Mouse (Mus musculus) C2C12 (cell line): ENCODE measurements around the gene Rassf1. TPM values are rescaled to one million over a fixed set of nuclear protein-coding genes. Genes with fewer than 3 reads are reported as not detected.

Experiments
- H3K27me3 ChIP-seq: one replicate; pipeline ENCODE4 v1.6.1; 2011; ENCODE audit not compliant: control insufficient read depth, insufficient read depth, insufficient read length
- H3K36me3 ChIP-seq: one replicate; pipeline ENCODE4 v1.6.1; 2011; ENCODE audit not compliant: control insufficient read depth, insufficient read depth
- H3K4me3 ChIP-seq: one replicate; pipeline ENCODE4 v1.5.1; 2011; ENCODE audit warnings: mild to moderate bottlenecking, control low read depth; ENCODE audit not compliant: poor library complexity, insufficient read depth, severe bottlenecking
- H3K79me2 ChIP-seq: one replicate; pipeline ENCODE4 v1.6.1; 2011; ENCODE audit not compliant: control insufficient read depth, insufficient read depth
- H3K79me3 ChIP-seq: one replicate; pipeline ENCODE4 v1.6.1; 2011; ENCODE audit warnings: low read depth, control low read depth
- H3ac ChIP-seq: one replicate; pipeline ENCODE3; 2011; ENCODE audit warnings: low read depth; ENCODE audit not compliant: control insufficient read depth, insufficient read length
- CEBPB ChIP-seq: IDR thresholded peaks from one replicate; pipeline ENCODE4 v1.6.1; 2011; ENCODE audit warnings: low read depth, mild to moderate bottlenecking, control low read depth, moderate library complexity
- CTCF ChIP-seq: IDR thresholded peaks from one replicate; pipeline ENCODE4 v1.5.1; 2011; ENCODE audit not compliant: control insufficient read depth, insufficient read depth, insufficient read length
- FOSL1 ChIP-seq: IDR thresholded peaks from one replicate; pipeline ENCODE4 v1.8.0; 2011; ENCODE audit warnings: mild to moderate bottlenecking, low read length; ENCODE audit not compliant: poor library complexity, insufficient read depth, severe bottlenecking
- MAX ChIP-seq: IDR thresholded peaks from one replicate; pipeline ENCODE4 v1.6.1; 2011; ENCODE audit warnings: mild to moderate bottlenecking, control low read depth
- MYOD1 ChIP-seq: IDR thresholded peaks from one replicate; pipeline ENCODE4 v1.6.1; 2011; ENCODE audit warnings: low read depth; ENCODE audit not compliant: control insufficient read depth, insufficient read length
- MYOG ChIP-seq: IDR thresholded peaks from one replicate; pipeline ENCODE4 v1.6.1; 2011; ENCODE audit not compliant: control insufficient read depth, insufficient read length; ENCODE audit errors: extremely low read depth
- USF1 ChIP-seq: IDR thresholded peaks from one replicate; pipeline ENCODE4 v1.6.1; 2011; ENCODE audit warnings: low read depth, mild to moderate bottlenecking, control low read depth, moderate library complexity
- polyA plus RNA-seq: library from polyadenylated mRNA; unstranded; fragments of >200 nt; fragmentation: generic; extraction: Trizol; gene quantifications from one replicate; pipeline ENCODE4 v1.2.1, GENCODE M21; 2012; ENCODE audit warnings: missing spikeins

Gene Rassf1
- polyA plus RNA-seq, 1 experiment, result 89.7 TPM

DNA sequence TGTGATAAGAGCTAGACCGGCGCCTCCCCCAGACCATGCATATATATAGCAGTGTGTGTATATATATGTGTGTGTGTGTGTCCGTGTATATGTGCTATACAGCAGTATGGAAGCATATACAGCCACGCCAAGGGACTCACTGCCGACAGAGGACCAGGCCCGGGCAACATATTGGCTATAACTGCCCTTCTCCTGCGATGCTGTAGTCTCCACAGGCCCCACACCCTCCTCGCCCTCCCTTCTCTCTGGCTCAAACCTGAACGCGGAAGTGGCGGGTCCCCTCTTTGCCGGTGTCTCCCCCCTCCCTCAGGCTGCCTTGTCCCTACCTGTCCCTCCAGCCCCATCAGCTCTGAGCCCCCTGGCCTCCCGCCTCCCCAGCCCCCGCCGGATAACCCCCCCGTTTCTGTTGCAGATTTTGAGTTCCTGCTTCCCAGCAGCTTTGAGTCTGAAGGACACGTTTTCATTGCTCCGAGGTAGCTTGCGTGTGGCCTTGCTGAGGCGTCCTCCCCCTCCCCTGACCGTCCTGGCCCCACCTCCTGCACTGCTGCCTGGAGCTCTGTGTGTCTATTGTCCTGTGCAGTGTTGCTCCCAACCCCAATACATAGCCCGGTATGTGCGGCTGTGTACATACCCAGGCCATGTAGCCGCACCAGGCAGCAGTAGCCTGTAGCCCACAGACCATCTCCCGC is 29.5 kb upstream of the Rassf1 start:
- no peak overlapping the region for H3ac ChIP-seq
- H3K27me3 ChIP-seq, result peaks cover 84% of the 10 kb centered on the region
- H3K4me3 ChIP-seq, result no peak overlapping the region

GRCm38 (mm10) chr9:107522400-107522711 is 29.0 kb upstream of the Rassf1 start:
- no peak for TF ChIP-seq MAX
- no peak for TF ChIP-seq CTCF
- TF ChIP-seq FOSL1, result no peak
- TF ChIP-seq CEBPB, result no peak
- no peak for TF ChIP-seq MYOG
- no peak for TF ChIP-seq MYOD1
- no peak for TF ChIP-seq USF1
- Histone ChIP-seq H3K4me3 (no peak overlapping the region), H3ac (no peak overlapping the region), H3K27me3 (peaks cover 84% of the 10 kb centered on the region), H3K36me3 (no peaks in the 10 kb centered on the region), H3K79me2 (no peaks in the 10 kb centered on the region), H3K79me3 (no peaks in the 10 kb centered on the region)

More for the DNA sequence above, 29.5 kb upstream of the Rassf1 start:
- Histone ChIP-seq H3K36me3 (no peaks in the 10 kb centered on the region), H3K79me2 (no peaks in the 10 kb centered on the region), H3K79me3 (no peaks in the 10 kb centered on the region)
- TF ChIP-seq MAX (no peak), USF1 (no peak), MYOD1 (no peak), CEBPB (no peak), CTCF (no peak), MYOG (no peak), FOSL1 (no peak)

DNA sequence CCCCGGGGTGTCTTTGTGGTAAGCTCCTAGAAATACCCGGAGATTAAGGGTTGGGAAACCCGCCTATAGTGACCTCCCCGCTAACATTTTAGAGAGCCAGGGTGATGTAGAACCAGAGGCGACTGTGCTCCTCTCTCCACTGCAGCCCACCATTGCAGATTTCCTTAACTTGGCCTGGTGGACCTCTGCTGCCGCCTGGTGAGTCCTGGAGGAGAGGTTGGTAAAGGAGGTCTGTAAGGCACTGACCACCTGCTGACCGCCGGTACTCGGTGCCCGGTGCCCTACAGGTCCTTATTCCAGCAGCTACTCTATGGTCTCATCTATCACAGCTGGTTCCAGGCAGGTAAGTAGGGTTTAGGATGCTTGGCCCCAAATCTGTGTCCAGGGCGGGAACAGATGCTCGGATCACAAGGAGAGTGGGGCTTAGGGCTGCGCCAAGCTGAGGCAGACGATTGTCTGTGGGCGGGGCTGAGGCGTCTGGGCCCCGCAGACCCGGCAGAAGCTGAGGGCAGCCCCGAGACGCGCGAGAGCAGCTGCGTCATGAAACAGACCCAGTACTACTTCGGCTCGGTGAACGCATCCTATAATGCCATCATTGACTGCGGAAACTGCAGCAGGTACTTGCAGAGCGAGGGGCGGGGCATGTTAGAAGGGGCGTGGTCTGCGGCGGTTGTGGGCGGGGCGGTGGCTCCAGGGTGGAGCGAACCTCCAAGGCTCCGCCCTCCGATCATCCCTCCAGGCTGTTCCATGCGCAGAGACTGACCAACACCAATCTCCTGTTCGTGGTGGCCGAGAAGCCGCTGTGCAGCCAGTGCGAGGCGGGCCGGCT is 24.9 kb upstream of the Rassf1 start:
- Histone ChIP-seq H3ac (no peak overlapping the region), H3K79me3 (no peaks in the 10 kb centered on the region), H3K36me3 (no peaks in the 10 kb centered on the region), H3K79me2 (no peaks in the 10 kb centered on the region), H3K27me3 (peaks cover 67% of the 10 kb centered on the region), H3K4me3 (no peak overlapping the region)
- no peak for TF ChIP-seq CTCF
- TF ChIP-seq MYOD1, result no peak
- no peak for TF ChIP-seq CEBPB
- no peak for TF ChIP-seq MAX
- no peak for TF ChIP-seq USF1
- no peak for TF ChIP-seq MYOG
- no peak for TF ChIP-seq FOSL1

DNA sequence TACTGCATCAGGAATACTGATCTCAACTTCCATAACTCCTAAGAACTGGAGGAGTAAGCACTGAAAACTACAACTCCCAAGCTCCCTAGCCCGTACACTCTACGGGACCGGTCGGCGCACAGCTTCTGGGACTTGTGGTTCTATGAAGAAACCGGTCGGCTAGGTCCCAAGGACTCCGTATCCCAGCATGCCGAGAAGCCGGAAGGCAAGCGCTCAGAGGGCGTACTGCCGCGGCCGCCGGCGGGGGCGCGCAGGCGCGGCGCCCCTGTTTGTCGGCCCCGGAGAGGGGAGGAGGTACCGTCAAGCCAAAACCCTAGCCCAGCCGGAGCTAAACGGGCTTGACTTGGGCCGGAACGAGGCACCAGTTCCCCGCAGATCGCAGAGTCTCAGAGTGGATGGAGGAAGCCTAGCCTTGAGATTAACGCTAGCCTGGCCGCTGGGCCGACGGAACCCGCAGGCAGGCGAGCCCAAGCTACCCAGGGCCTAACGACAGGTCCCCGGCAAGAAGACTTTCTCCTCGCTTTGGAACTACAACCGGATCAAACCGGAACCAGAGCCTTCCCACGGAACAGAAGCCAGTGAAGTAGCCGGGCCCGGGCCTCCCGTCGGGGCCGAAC is 17.5 kb upstream of the Rassf1 start, which contains the start of gene Tmem115:
Gene Tmem115 (plus strand): TSS at position 155 of the 617 bp plus-strand sequence.
- Histone ChIP-seq H3K79me3 (peaks cover 27% of the 10 kb centered on the region), H3K36me3 (peaks cover 14% of the 10 kb centered on the region), H3K4me3 (peak within 1 kb of the TSS; percentile 74), H3K27me3 (no peaks in the 10 kb centered on the region), H3K79me2 (peaks cover 36% of the 10 kb centered on the region), H3ac (peak within 1 kb of the TSS; percentile 77)
- TF ChIP-seq CEBPB (no peak), CTCF (no peak), MAX (no peak), MYOG (no peak), MYOD1 (no peak), FOSL1 (no peak)

GRCm38 (mm10) chr9:107534408-107535202 is 16.8 kb upstream of the Rassf1 start:
- Histone ChIP-seq H3K27me3 (no peaks in the 10 kb centered on the region), H3K4me3 (peak overlapping the region; percentile 74), H3K36me3 (peaks cover 15% of the 10 kb centered on the region), H3K79me2 (peaks cover 36% of the 10 kb centered on the region), H3ac (peak overlapping the region; percentile 77), H3K79me3 (peaks cover 27% of the 10 kb centered on the region)
- TF ChIP-seq FOSL1 (no peak), CTCF (no peak), CEBPB (no peak), USF1 (no peak), MYOD1 (no peak), MYOG (no peak), MAX (no peak)
